Mouse (Mus musculus) embryo, embryonic 9.5 days (tissue): ENCODE measurements around the gene Jsrp1.

ENCODE experiments used
- DNase-seq: peaks from one replicate; pipeline ENCODE4 v3.0.0-alpha.2; 2017; ENCODE audit errors: extremely low spot score

Gene Jsrp1

DNA sequence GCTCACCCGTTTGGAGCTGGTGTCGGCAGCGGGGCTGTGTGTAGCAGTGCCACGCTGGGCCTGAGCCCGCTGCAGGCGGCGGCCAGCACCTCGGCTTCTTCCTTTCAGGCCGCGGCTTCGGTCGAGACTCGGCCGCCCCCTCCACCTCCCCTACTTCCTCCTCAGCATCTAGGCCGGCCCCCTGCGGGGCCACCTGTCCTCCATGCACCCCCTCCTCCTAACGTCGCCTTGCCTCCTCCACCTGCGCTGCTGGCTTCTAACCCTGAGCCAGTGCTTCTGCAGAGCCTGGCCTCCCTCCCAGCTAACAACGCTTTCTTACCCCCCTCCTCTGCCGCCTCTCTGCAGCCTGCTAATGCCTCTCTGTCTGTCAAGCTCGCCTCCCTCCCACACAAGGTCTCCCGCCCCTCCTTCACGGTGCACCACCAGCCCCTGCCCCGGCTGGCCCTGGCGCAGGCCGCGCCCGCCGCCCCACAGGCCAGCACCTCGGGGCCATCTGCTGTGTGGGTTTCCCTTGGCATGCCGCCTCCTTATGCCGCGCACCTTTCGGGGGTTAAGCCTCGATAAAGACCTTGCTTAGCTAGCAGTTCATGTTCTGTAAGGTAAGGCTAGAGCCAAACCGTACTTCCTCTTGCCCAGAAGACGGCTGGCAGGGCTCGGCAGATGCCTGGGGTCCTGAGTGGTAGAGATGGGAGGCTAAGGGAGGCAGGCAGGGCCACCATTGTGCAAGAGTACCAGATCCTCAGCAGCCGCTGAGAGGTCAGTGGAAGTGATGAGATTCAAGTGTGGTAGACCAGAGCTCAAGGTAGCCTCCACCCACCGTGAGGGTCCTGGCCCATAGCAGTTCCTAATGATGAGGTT, 20.9 kb downstream of the Jsrp1 start:
- no peak for DNase-seq

DNA sequence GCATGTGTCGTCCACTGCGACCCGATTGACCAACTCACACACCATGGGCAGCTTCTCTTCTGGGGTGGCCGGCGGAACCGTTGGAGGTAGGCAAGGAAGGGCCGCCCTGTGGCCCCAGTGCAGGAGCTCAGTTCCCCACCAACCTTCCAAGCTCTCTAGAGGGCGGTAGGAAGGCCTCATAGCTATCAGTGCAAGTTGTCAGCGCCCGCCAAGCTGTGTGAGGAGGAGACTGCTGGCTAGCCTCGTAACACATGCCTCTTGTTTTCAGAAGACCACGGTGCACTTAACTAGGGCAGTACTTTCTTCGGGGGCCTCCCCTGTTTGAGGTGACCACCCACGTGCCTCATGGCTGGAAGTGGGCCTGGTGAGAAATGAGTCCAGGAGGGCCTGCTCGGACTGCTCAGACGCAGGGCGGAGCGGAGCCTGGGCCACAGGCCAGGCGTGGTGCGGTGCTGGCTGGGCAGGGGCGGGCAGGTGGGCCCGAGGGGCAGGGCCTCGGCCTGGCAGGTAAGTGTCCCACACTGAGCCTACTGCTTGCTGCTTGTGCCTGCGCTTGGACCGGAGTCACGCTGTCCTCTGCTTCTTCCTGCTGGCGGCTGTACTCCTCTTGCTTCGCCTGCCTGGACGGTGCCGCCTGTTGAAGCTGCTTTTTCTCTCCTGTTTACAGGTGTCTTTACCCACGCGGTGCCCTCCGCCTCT, 21.7 kb downstream of the Jsrp1 start:
- no peak for DNase-seq

DNA sequence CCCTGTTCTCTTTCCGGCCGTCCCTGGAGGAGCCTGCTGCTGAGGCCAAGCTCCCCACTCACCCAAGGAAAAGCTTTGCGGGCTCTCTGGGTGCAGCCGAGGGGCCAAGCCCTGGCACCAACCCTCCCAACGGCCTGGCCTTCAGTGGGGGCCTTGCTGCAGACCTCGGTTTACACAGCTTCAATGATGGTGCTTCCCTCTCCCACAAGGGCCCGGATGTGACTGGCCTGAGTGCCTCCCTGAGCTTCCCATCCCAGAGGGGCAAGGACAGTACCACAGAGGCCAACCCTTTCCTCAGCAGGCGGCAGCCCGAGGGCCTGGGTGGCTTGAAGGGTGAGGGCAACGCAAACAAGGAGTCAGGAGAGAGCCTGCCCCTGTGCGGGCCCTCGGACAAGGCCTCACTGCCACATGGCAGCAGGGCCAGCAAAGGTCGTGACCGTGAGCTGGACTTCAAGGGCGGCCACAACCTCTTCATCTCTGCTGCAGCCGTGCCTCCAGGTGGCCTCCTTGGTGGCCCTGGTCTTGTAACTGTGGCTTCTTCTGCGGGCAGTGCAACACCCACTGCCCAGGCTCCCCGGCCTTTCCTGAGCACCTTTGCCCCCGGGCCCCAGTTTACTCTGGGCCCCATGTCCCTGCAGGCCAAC, 22.4 kb downstream of the Jsrp1 start:
- no peak for DNase-seq

DNA sequence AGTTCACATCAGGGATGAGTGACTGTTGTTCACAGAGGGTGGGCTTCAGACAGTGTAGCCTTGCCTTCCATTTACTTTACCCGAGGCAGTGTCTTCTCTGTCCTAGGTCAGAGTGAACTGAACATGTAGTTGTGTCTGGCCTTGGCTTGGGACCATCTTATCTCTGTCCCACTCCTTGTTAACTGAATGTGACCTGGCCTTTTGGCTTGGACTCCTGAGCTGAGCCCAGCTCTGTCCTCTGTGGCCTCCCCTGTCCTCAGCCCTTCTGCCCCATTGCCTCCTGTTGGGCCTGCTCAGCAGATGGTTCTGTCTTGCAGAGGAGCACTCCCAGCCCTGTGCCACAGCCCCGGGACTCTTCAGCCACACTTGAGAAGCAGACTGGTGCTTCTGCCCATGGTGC, 25.8 kb downstream of the Jsrp1 start:
- no peak for DNase-seq

DNA sequence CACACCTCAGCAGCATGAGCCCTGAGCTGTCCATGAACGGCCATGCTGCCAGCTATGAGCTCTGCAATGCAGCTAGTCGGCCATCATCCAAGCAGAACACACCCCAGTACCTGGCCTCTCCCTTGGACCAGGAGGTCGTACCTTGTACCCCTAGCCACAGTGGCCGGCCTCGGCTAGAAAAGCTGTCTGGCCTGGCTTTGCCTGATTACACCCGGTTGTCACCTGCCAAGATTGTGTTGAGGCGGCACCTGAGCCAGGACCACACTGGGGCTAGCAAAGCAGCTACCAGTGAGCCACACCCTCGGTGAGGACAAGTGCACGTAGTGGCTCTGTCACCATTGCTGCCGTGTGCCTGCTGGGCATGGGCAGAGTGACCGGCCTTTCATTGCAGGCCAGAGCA, 27.3 kb downstream of the Jsrp1 start:
- DNase-seq = no peak

DNA sequence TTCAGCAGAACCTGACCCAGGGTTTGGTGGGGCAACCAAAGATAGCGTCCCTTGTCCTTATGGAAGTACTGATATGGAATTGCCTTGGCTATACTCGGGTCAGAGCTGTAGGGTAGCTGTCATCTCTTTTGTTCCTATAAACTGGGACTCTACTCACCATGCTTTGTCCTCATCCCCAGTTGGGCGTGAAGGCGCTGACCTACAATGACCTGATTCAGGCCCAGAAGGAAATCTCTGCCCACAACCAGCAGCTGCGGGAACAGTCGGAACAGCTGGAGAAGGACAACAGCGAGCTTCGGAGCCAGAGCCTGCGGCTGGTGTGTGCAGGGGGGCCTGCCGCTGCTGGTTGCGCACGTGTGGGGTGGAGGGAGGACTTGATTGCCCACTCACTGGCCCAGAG, 28.4 kb downstream of the Jsrp1 start:
- DNase-seq = no peak

DNA sequence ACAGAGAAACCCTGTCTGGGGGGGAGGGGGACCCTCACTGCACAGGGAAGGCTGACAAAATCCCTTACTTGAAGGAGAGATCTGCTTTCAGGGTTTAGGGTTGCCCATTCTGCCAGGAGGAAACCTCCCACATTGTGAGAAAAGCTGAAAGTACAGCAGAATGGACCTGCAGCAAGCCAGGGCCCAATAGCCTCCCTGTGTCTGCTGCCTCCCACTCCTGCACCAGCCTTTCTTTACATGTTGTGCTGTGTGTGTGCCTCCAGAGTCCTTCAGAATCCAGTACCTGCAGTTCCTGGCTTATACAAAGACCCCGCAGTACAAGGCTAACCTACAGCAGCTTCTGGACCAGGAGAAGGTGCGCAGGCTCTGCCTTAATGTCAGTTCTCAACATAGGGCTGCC, 29.0 kb downstream of the Jsrp1 start:
- no peak for DNase-seq

DNA sequence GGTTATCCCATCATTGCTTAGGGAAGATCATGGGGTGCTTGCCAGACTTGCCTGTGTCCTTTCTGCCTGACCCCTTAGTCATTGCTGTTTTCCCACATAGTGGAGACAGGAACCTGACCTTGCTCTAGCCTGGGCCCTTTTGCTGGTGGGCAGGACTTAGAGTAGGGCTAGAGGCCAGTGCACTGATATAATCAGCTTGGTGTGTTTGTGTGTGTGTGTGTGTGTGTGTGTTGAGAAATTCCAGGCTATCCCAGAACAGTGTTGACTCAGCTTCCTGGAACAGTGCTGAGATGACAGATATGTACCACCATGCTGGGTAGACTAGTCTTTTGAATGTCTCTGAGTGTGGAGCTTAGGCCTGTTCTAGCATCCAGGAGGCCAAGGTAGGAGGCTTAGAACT, 33.7 kb downstream of the Jsrp1 start:
- no peak for DNase-seq

DNA sequence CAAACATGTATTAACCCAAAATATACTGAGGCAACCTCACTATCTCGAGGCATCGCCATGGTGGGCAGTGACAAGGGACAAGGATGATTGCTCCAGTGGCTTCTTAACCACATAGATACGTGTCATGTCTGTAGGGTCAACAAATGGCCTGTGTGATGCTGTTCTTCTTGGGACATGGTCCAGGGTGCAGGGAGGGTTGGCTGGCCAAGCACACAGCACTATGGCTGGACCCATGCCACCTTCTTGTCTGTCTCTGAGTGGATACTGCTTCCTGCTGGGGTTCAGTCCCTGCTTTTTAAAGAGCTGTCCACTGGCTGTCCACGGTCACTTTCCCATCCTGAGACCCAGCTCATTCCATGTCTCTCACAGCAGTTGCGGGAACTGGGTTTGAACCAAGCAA, 36.2 kb downstream of the Jsrp1 start:
- no peak for DNase-seq

DNA sequence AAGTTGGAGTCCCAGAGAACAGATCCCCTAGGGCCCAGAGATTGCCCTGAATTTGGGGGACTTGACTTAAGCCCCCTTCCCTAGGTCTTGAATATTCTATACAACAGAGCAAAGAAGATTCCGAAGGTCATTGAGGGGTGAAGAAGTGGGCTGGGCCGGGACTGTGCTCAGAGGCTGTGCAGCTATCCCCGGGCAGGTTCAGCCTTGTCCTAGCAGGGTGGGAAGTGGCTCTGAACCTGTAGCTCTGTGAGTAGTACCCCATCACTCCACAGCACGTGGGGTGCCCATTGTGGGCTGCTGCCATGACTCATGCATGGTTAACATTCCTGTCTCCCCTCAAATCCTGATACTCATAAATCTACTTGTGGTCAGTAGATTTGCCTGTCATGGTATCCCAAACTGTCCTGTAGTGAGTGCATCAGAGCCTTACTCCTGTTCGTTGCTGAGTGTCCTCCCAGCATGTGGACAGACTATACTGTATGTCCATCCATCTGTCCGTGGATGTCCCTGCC, 36.9 kb downstream of the Jsrp1 start:
- no peak for DNase-seq

DNA sequence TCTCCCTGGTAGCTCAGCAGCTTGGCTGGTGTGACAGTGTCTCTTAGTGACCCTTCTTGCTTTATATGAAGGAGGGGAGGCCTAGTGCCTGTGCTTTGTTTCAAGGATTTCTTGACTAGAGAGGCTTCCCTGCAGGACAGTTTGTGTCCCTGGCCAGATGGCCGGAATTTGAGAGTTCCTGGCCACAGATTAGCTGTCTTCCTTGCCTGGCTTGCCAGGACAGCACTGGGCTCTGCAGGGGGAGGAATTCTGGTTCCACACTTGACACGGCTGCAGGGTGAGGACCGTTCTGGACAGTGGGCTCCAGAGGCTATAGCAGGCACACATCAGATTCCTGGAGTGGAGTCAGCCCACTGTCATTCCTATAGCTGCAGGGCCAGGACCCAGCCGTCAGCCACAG, 37.6 kb downstream of the Jsrp1 start:
- no peak for DNase-seq

DNA sequence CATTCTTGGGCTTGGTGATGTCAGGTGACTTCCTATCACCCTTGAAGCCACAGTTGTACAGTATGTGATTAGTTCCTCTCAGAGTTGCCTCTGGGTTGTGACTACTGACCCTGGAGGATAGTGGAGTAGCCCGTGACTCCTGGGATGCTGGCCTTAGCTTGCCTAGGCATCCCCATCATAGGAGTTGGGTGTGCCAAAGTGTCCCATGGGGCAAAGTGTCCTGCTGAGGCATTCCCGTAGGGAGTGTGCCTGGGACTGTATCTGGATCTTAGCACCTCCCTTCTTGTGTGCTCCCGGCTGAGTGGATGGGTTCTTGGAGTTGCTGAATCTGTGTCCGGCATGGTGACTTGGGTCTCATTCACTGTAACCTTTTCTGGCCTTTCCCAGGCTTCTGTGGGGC, 38.3 kb downstream of the Jsrp1 start:
- DNase-seq = no peak

DNA sequence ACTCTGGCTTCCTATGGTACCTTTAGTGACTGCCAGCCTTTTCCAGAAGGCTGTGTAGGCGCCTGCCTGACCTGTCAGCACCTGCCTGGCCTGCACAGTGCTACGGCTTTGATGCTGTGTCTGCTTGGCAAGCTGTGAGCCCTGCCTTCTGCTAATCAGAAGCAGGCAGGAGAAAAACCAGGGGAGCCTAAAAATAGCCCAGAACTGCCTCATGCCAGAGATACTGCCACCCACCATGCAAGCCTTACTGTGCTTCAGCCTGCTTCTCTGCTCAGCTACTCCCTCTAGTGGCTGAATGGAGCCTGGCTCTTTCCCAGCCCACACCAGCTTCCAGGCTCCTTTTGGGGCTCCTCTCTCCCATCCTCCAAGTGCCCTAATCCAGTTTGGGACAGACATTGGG, 38.7 kb downstream of the Jsrp1 start:
- peak; percentile 61 for DNase-seq

DNA sequence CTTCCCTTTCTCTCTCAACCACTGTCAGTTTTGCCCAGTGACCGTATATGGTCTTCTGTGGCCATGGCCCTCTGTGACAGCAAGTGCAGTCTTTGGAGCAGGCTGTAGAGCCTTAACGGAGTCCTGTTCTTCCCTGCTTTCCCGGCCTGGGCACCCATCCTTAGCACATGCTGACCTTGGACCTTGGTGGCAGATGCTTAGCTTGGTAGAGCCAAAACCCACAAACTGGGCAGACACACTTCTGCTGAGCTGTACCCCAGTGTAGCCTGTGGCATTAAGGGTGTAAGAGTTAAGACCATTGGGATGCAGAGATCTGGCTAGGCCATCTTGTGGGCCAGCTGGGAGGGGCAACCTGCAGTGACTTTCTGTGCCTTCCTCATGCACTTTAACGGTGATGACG, 39.5 kb downstream of the Jsrp1 start:
- no peak for DNase-seq

DNA sequence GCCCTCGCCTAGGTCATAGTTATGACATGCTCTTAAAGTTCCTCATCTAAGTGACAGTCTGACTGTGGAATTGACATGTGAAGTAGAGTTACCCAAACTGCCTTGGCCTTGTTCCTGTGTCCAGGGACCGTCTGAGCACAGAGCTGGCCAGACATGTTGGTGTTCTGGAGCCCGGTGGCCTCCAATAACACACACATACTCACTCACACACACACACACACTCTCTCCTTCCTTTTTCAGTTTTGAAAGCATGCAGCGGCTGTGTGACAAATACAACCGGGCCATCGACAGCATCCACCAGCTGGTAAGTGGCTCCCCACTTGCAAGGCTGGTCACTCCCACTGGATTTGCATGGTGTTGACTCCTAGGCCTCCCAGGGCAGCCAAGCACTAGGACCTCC, 44.9 kb downstream of the Jsrp1 start:
- DNase-seq = no peak

DNA sequence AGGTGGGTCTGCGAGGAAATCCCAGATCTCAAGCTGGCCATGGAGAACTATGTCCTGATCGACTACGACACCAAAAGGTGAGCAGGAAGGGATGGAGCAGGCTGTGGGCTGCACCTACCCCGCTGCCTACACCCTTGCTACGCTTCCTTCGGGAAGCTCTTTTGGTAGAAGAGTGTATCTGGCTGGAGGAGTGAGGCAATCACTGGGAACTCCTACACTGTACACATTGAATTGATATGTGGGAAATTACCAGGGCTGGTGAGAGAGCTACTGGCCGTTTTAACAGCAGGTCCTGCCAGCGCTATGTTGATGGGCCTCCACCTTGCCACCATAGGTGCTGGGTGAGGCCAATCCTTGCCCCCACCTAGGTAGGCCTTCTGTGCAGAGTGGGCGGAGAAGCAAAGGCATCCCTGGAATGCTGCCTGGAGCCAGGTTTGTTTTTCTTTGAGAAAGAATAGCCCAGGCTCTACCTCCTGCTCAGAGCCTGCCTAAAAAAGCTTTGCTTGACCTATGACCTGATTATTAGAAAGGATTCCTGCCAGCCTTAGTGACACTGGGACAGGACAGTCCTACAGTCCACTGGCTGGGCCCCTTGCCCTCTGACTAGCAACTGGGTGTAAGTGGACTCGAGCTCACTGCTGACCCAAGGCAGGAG, 47.0 kb downstream of the Jsrp1 start:
- no peak for DNase-seq

DNA sequence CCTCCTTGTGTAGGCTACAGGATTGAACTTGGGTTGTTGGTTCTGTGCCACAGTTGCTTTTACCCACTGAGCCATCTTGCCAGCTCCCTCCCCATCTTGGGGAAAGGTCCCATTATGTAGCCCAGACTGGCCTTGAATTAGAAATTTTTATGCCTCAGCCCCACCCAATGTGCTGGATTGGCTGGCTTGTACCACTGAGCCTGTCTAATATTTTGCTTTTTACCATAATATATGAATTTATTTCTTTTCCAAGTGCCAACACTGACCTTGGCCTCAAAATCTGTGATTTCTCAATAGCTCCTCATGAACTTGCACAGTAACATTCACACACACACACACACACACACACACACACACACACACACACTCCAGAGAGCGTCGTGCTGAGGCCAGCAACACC, 47.6 kb downstream of the Jsrp1 start:
- no peak for DNase-seq

DNA sequence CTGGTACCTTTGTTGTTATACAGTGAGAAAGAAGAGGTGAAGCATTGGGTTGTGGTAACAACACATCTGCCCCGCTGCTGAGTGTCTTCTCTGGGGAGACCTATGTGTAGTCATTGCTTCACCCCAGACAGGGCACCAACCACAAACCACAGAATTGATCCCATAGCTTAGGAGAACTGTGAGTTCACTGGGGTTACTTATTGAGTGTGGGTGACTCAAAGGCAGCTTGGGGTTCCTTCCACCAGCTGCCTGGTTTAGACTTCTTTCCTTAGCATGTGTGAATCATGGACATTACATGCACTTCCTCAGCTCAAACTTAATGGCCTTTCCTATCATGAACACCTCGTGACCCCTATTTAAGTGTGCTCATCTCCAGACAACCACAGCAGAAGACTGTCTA, 49.8 kb downstream of the Jsrp1 start:
- no peak for DNase-seq

DNA sequence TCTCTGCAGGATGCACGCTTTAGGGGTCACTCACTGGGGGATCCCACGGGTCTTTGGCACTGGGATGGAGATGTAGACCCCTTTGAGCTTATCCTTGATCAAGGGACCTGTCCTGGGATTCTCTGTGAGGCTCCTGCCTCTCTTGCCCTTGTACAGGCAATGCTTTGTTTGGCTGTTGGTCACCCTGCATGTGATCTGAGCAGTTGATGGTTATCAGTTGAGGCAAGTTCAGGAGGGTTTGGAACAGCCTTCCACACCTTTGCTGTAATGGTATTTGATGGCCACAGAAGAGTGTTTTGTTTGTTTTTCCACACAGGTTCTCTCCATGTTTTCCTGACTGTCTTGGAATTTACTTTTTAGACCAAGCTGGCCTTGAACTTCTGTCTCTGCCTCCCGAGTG, 51.5 kb downstream of the Jsrp1 start:
- no peak for DNase-seq

DNA sequence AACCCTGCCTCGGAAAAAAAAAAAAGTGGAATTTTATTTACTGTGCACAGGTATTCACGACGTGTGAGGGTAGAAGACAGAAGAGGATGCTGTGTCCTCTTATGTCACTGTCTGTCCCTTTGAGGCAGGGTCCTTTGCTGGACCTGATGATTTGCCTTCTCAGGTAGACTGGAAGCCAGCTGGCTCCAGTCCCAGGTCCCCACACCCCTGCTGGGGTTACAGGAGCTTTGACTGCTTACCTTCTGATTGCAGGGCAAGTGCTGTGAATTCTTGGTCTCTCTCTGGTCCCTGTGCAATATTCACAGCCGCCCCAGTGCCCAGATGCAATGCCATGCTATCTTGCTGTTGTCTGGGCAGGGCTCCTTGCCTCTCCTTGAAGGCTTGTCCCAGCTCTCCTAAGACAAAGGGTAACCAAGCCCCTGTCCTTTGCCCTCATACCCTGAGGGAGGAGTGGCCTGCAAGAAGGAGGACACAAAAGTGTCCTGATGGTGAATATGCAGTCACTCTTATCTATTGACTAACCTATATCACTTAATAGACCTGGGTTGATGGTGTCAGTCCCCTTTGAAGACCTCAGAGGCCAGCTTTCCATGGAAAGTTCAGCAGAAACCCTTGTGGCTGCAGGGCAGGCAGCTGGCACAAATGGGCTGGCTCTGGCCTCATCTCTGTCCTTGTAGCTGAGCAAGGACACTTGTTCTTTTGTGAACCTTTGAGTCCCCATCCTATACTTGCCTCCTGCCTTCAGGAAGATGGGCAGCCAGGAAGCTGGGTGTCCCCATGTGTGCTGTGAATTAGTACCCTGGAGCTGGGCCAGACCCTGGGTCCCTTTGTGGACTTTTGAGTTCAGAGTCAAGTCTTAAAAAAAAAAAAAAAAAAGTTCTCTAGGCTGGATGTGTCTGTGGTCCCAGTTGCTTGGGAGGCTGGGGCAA, 52.4 kb downstream of the Jsrp1 start:
- no peak for DNase-seq

DNA sequence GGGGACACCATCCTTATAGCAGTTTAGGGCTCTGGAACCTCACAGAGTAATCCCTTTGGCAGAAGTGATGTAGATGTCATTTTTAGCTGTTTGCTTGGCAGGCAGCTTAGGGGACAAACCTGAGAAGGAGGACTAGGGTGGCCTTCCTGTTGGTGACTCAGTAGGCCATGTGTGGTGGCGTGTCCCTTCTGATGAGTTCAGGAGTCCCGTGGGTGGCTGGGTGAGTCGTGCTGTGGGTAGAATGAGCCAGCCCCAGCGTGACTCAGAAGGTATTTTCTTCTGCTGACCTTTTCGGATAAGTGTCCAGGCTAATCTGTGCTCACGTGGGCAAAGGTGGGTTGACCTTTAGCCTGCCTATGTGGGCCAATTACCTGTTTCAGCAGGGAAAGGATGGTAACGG, 54.6 kb downstream of the Jsrp1 start:
- no peak for DNase-seq
